Mouse (Mus musculus): ENCODE data around the gene Zfand6. TPM values are rescaled to one million over a fixed set of nuclear protein-coding genes. Genes with fewer than 3 reads are reported as not detected.

Gene Zfand6
- polyA plus RNA-seq, 2 experiments, result 151 to 159 TPM

GRCm38 (mm10) chr7:84673103-84673502 lies 16.7 kb downstream of the Zfand6 start:
- Histone ChIP-seq H3K4me2 (replicated peaks; ENCODE audit: low read depth, low read length, severe bottlenecking) (no peak overlapping the region), H3K4me3 (replicated peaks; ENCODE audit: low read length) (no peak overlapping the region), H3K27me3 (ENCODE audit: control insufficient read depth, insufficient read depth, low read length) (no peaks in the 10 kb centered on the region), H3K36me3 (ENCODE audit: control insufficient read depth, insufficient read depth, low read length) (no peaks in the 10 kb centered on the region), H3K27ac (replicated peaks; ENCODE audit: low read depth, low read length) (no peak overlapping the region), H3K9ac (ENCODE audit: low read depth, low read length, severe bottlenecking) (no peak overlapping the region), H3K9me3 (ENCODE audit: control insufficient read depth, low read length) (no peaks in the 10 kb centered on the region), H3K4me1 (ENCODE audit: control insufficient read depth, insufficient read depth, low read length) (peaks cover under 1% of the 10 kb centered on the region; the same call in 1 of the 2 replicates)
- TF ChIP-seq POLR2A (IDR thresholded peaks at IDR 0.05; ENCODE audit: borderline replicate concordance, extremely low read depth, insufficient read depth, insufficient read length), result no peak
- ATAC-seq (ENCODE audit: low FRiP score, low read depth) (no peak), DNase-seq (ENCODE audit: low spot score) (no peak)
- 60% methylated on average over 1 of the region's 1 CpGs for WGBS

DNA sequence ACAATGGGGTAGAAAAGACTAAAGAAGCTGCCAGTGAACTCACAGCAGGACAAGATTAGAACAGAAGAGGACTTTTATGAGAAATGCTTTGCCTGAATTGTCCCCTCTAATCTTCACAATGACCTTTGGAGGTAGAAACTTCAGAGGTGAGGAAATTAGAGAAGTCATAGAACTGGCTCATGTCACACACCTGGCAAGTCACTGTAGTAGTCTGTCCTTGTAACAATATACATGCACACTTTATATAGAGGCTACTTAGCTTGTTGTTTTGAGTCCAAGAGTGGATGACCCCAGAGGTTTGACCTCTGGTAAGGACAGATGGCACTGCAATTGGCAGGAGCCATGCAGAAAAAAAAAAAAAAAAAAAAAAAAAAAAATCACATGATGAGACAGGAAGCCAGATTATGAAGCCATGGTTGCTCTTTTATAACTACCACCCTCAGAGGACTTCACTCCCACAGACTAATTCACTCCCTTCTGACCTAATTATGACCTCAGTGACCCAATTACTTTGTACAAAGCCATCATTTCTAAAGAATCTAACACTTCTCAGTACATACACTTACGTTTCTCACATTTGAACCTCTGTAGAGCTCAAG lies 20.1 kb downstream of the Zfand6 start:
- H3K36me3 ChIP-seq (ENCODE audit: control insufficient read depth, insufficient read depth, low read length), result no peaks in the 10 kb centered on the region
- H3K9me3 ChIP-seq (ENCODE audit: control insufficient read depth, low read length), result no peaks in the 10 kb centered on the region
- ATAC-seq (ENCODE audit: low FRiP score, low read depth) (no peak), DNase-seq (ENCODE audit: low spot score) (no peak)
- no peak overlapping the region for H3K4me2 ChIP-seq (replicated peaks; ENCODE audit: low read depth, low read length, severe bottlenecking)
- no peak overlapping the region for H3K9ac ChIP-seq (ENCODE audit: low read depth, low read length, severe bottlenecking)
- H3K4me1 ChIP-seq (ENCODE audit: control insufficient read depth, insufficient read depth, low read length), result no peaks in the 10 kb centered on the region
- WGBS, result 74% methylated on average over 1 of the region's 1 CpGs
- no peaks in the 10 kb centered on the region for H3K27me3 ChIP-seq (ENCODE audit: control insufficient read depth, insufficient read depth, low read length)
- H3K4me3 ChIP-seq (replicated peaks; ENCODE audit: low read length), result no peak overlapping the region
- no peak for TF ChIP-seq POLR2A (IDR thresholded peaks at IDR 0.05; ENCODE audit: borderline replicate concordance, extremely low read depth, insufficient read depth, insufficient read length)
- H3K27ac ChIP-seq (replicated peaks; ENCODE audit: low read depth, low read length), result no peak overlapping the region

GRCm38 (mm10) chr7:84667946-84668345 lies 21.8 kb downstream of the Zfand6 start:
- DNase-seq (ENCODE audit: low spot score) (no peak), ATAC-seq (ENCODE audit: low FRiP score, low read depth) (no peak)
- H3K9ac ChIP-seq (ENCODE audit: low read depth, low read length, severe bottlenecking), result no peak overlapping the region
- H3K4me2 ChIP-seq (replicated peaks; ENCODE audit: low read depth, low read length, severe bottlenecking), result no peak overlapping the region
- H3K4me1 ChIP-seq (ENCODE audit: control insufficient read depth, insufficient read depth, low read length), result no peaks in the 10 kb centered on the region
- WGBS, result 86% methylated on average over 5 of the region's 5 CpGs
- H3K27me3 ChIP-seq (ENCODE audit: control insufficient read depth, insufficient read depth, low read length), result no peaks in the 10 kb centered on the region
- no peaks in the 10 kb centered on the region for H3K36me3 ChIP-seq (ENCODE audit: control insufficient read depth, insufficient read depth, low read length)
- no peak for TF ChIP-seq POLR2A (IDR thresholded peaks at IDR 0.05; ENCODE audit: borderline replicate concordance, extremely low read depth, insufficient read depth, insufficient read length)
- H3K27ac ChIP-seq (replicated peaks; ENCODE audit: low read depth, low read length), result no peak overlapping the region
- no peaks in the 10 kb centered on the region for H3K9me3 ChIP-seq (ENCODE audit: control insufficient read depth, low read length)
- no peak overlapping the region for H3K4me3 ChIP-seq (replicated peaks; ENCODE audit: low read length)

DNA sequence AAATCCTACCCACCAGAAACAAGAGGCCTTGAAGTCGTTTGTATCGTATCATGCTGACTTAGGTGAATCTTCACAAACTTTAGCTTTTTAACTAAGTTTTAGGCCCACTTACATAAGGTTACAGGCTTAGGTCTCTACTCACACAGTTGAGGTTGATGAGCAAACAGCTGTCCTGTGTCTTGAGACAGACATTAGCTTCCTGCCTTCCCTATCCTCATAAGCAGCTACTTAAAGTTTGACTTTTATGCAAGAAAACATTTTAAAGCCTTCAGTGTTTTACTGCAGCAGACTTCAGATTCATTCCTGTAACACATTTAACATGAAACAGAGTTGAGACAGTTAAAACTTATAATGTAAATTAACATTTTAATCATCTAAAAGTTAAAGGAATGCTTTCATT lies 37.0 kb downstream of the Zfand6 start:
- WGBS, result 87% methylated on average over 2 of the region's 2 CpGs
- no peaks in the 10 kb centered on the region for H3K4me1 ChIP-seq (ENCODE audit: control insufficient read depth, insufficient read depth, low read length)
- 0 out of 2 replicates have a peak, but pooled peaks cover 5% of the 10 kb centered on the region for H3K36me3 ChIP-seq (ENCODE audit: control insufficient read depth, insufficient read depth, low read length)
- no peak overlapping the region for H3K27ac ChIP-seq (replicated peaks; ENCODE audit: low read depth, low read length)
- H3K27me3 ChIP-seq (ENCODE audit: control insufficient read depth, insufficient read depth, low read length), result no peaks in the 10 kb centered on the region
- H3K4me2 ChIP-seq (replicated peaks; ENCODE audit: low read depth, low read length, severe bottlenecking), result no peak overlapping the region
- DNase-seq (ENCODE audit: low spot score) (no peak), ATAC-seq (ENCODE audit: low FRiP score, low read depth) (no peak)
- H3K4me3 ChIP-seq (replicated peaks; ENCODE audit: low read length), result no peak overlapping the region
- no peak for TF ChIP-seq POLR2A (IDR thresholded peaks at IDR 0.05; ENCODE audit: borderline replicate concordance, extremely low read depth, insufficient read depth, insufficient read length)
- H3K9ac ChIP-seq (ENCODE audit: low read depth, low read length, severe bottlenecking), result no peak overlapping the region
- no peaks in the 10 kb centered on the region for H3K9me3 ChIP-seq (ENCODE audit: control insufficient read depth, low read length)

DNA sequence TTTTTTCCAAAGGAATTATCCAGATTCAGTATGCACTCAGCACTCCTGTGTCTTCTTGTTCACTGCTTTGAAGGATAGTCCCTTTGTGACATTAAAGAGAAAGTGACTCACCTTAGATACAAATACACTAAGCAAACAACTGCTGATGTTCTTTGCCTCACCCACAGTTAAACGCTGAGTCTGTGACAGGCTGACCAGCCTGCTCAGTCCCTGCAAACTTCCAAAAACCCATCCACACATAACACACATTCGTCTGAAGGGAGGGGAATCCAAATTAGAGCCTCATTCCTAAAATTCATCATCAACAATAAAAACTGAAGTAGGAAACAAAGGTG lies 37.8 kb downstream of the Zfand6 start:
- ATAC-seq (ENCODE audit: low FRiP score, low read depth) (no peak), DNase-seq (ENCODE audit: low spot score) (no peak)
- Histone ChIP-seq H3K27me3 (ENCODE audit: control insufficient read depth, insufficient read depth, low read length) (no peaks in the 10 kb centered on the region), H3K27ac (replicated peaks; ENCODE audit: low read depth, low read length) (no peak overlapping the region), H3K9ac (ENCODE audit: low read depth, low read length, severe bottlenecking) (no peak overlapping the region), H3K4me2 (replicated peaks; ENCODE audit: low read depth, low read length, severe bottlenecking) (no peak overlapping the region), H3K4me3 (replicated peaks; ENCODE audit: low read length) (no peak overlapping the region), H3K36me3 (ENCODE audit: control insufficient read depth, insufficient read depth, low read length) (0 out of 2 replicates have a peak, but pooled peaks cover 5% of the 10 kb centered on the region), H3K4me1 (ENCODE audit: control insufficient read depth, insufficient read depth, low read length) (no peaks in the 10 kb centered on the region), H3K9me3 (ENCODE audit: control insufficient read depth, low read length) (no peaks in the 10 kb centered on the region)
- no peak for TF ChIP-seq POLR2A (IDR thresholded peaks at IDR 0.05; ENCODE audit: borderline replicate concordance, extremely low read depth, insufficient read depth, insufficient read length)
- 71% methylated on average over 2 of the region's 2 CpGs for WGBS
